Mouse (Mus musculus): ENCODE measurements at regions not wholly inside any gene's neighbourhood (a gene's known extent, or its start where the extent isn't known, plus 50 kb on each side); places are given as distances from the start of the nearest gene placed in this dataset.

- no peaks in the 10 kb centered on the region for H3K9me3 ChIP-seq (ENCODE audit: control insufficient read depth, low read length)
- WGBS, result 51% methylated on average over 9 of the region's 9 CpGs
- H3K27ac ChIP-seq (ENCODE audit: low read length), result no peak overlapping the region
- H3K4me1 ChIP-seq (ENCODE audit: control insufficient read depth, insufficient read depth, low read length), result no peaks in the 10 kb centered on the region
- no peak overlapping the region for H3K4me3 ChIP-seq (ENCODE audit: low read length)
- no peaks in the 10 kb centered on the region for H3K27me3 ChIP-seq (replicated peaks; ENCODE audit: control insufficient read depth, insufficient read depth, low read length)
- H3K9ac ChIP-seq (ENCODE audit: low read depth, low read length), result no peak overlapping the region
- no peak for ATAC-seq
- no peaks in the 10 kb centered on the region for H3K36me3 ChIP-seq (ENCODE audit: control insufficient read depth, insufficient read depth, low read length)
- H3K4me2 ChIP-seq (ENCODE audit: low read depth, low read length), result no peak overlapping the region
Observed at GRCm38 (mm10) chr12:65413034-65413700, 187.8 kb downstream of the Wdr20rt start.

- 59% methylated on average over 4 of the region's 4 CpGs for WGBS
Observed at GRCm38 (mm10) chr12:65414393-65414792, 189.1 kb downstream of the Wdr20rt start.

GRCm38 (mm10) chr12:65416909-65417308 lies 191.6 kb downstream of the Wdr20rt start:
- Histone ChIP-seq H3K36me3 (ENCODE audit: control insufficient read depth, insufficient read depth, low read length) (no peaks in the 10 kb centered on the region), H3K27me3 (replicated peaks; ENCODE audit: control insufficient read depth, insufficient read depth, low read length) (no peaks in the 10 kb centered on the region), H3K9me3 (ENCODE audit: control insufficient read depth, low read length) (no peaks in the 10 kb centered on the region), H3K27ac (ENCODE audit: low read length) (no peak overlapping the region), H3K9ac (ENCODE audit: low read depth, low read length) (no peak overlapping the region), H3K4me3 (ENCODE audit: low read length) (no peak overlapping the region), H3K4me2 (ENCODE audit: low read depth, low read length) (no peak overlapping the region), H3K4me1 (ENCODE audit: control insufficient read depth, insufficient read depth, low read length) (no peaks in the 10 kb centered on the region)
- peak; percentile 53 for ATAC-seq
- WGBS, result 57% methylated on average over 5 of the region's 5 CpGs

More at GRCm38 (mm10) chr12:65414393-65414792, 189.1 kb downstream of the Wdr20rt start:
- Histone ChIP-seq H3K9me3 (ENCODE audit: control insufficient read depth, low read length) (no peaks in the 10 kb centered on the region), H3K27ac (ENCODE audit: low read length) (no peak overlapping the region), H3K4me1 (ENCODE audit: control insufficient read depth, insufficient read depth, low read length) (no peaks in the 10 kb centered on the region), H3K36me3 (ENCODE audit: control insufficient read depth, insufficient read depth, low read length) (no peaks in the 10 kb centered on the region), H3K9ac (ENCODE audit: low read depth, low read length) (no peak overlapping the region), H3K4me3 (ENCODE audit: low read length) (no peak overlapping the region), H3K27me3 (replicated peaks; ENCODE audit: control insufficient read depth, insufficient read depth, low read length) (no peaks in the 10 kb centered on the region), H3K4me2 (ENCODE audit: low read depth, low read length) (no peak overlapping the region)
- no peak for ATAC-seq

- Histone ChIP-seq H3K27ac (ENCODE audit: low read length) (no peak overlapping the region), H3K36me3 (ENCODE audit: control insufficient read depth, insufficient read depth, low read length) (no peaks in the 10 kb centered on the region), H3K9ac (ENCODE audit: low read depth, low read length) (no peak overlapping the region), H3K27me3 (replicated peaks; ENCODE audit: control insufficient read depth, insufficient read depth, low read length) (no peaks in the 10 kb centered on the region), H3K4me1 (ENCODE audit: control insufficient read depth, insufficient read depth, low read length) (no peaks in the 10 kb centered on the region), H3K9me3 (ENCODE audit: control insufficient read depth, low read length) (no peaks in the 10 kb centered on the region), H3K4me3 (ENCODE audit: low read length) (no peak overlapping the region), H3K4me2 (ENCODE audit: low read depth, low read length) (no peak overlapping the region)
- no peak for ATAC-seq
- 64% methylated on average over 7 of the region's 7 CpGs for WGBS
Observed at GRCm38 (mm10) chr12:65420127-65420526, 194.8 kb downstream of the Wdr20rt start.

- no peak for ATAC-seq
- Histone ChIP-seq H3K4me3 (ENCODE audit: low read length) (no peak overlapping the region), H3K27ac (ENCODE audit: low read length) (no peak overlapping the region), H3K9me3 (ENCODE audit: control insufficient read depth, low read length) (no peaks in the 10 kb centered on the region), H3K4me1 (ENCODE audit: control insufficient read depth, insufficient read depth, low read length) (no peaks in the 10 kb centered on the region), H3K36me3 (ENCODE audit: control insufficient read depth, insufficient read depth, low read length) (no peaks in the 10 kb centered on the region), H3K4me2 (ENCODE audit: low read depth, low read length) (no peak overlapping the region), H3K27me3 (replicated peaks; ENCODE audit: control insufficient read depth, insufficient read depth, low read length) (no peaks in the 10 kb centered on the region), H3K9ac (ENCODE audit: low read depth, low read length) (no peak overlapping the region)
- 97% methylated on average over 2 of the region's 2 CpGs for WGBS
Observed at GRCm38 (mm10) chr12:65424506-65424905, 199.2 kb downstream of the Wdr20rt start.

- WGBS, result 95% methylated on average over 2 of the region's 2 CpGs
- H3K36me3 ChIP-seq (ENCODE audit: control insufficient read depth, insufficient read depth, low read length), result no peaks in the 10 kb centered on the region
- H3K9me3 ChIP-seq (ENCODE audit: control insufficient read depth, low read length), result no peaks in the 10 kb centered on the region
- no peak overlapping the region for H3K4me3 ChIP-seq (ENCODE audit: low read length)
- no peak overlapping the region for H3K27ac ChIP-seq (ENCODE audit: low read length)
- ATAC-seq, result no peak
- no peak overlapping the region for H3K9ac ChIP-seq (ENCODE audit: low read depth, low read length)
- no peak overlapping the region for H3K4me2 ChIP-seq (ENCODE audit: low read depth, low read length)
- H3K27me3 ChIP-seq (replicated peaks; ENCODE audit: control insufficient read depth, insufficient read depth, low read length), result no peaks in the 10 kb centered on the region
- H3K4me1 ChIP-seq (ENCODE audit: control insufficient read depth, insufficient read depth, low read length), result no peaks in the 10 kb centered on the region
Observed at GRCm38 (mm10) chr12:65425440-65425839, 200.1 kb downstream of the Wdr20rt start.

- Histone ChIP-seq H3K9ac (ENCODE audit: low read depth, low read length) (no peak overlapping the region), H3K4me2 (ENCODE audit: low read depth, low read length) (no peak overlapping the region)
- 86% methylated on average over 11 of the region's 11 CpGs for WGBS
Observed at GRCm38 (mm10) chr12:65426884-65427283, 201.6 kb downstream of the Wdr20rt start.

GRCm38 (mm10) chr12:65428214-65428981 lies 203.1 kb downstream of the Wdr20rt start:
- ATAC-seq, result no peak
- Histone ChIP-seq H3K4me3 (ENCODE audit: low read length) (no peak overlapping the region), H3K4me2 (ENCODE audit: low read depth, low read length) (no peak overlapping the region), H3K27me3 (replicated peaks; ENCODE audit: control insufficient read depth, insufficient read depth, low read length) (no peaks in the 10 kb centered on the region), H3K4me1 (ENCODE audit: control insufficient read depth, insufficient read depth, low read length) (no peaks in the 10 kb centered on the region), H3K9ac (ENCODE audit: low read depth, low read length) (no peak overlapping the region), H3K27ac (ENCODE audit: low read length) (no peak overlapping the region), H3K9me3 (ENCODE audit: control insufficient read depth, low read length) (no peaks in the 10 kb centered on the region), H3K36me3 (ENCODE audit: control insufficient read depth, insufficient read depth, low read length) (no peaks in the 10 kb centered on the region)
- 65% methylated on average over 23 of the region's 23 CpGs for WGBS

More at GRCm38 (mm10) chr12:65426884-65427283, 201.6 kb downstream of the Wdr20rt start:
- no peaks in the 10 kb centered on the region for H3K4me1 ChIP-seq (ENCODE audit: control insufficient read depth, insufficient read depth, low read length)
- no peak overlapping the region for H3K4me3 ChIP-seq (ENCODE audit: low read length)
- no peak overlapping the region for H3K27ac ChIP-seq (ENCODE audit: low read length)
- no peaks in the 10 kb centered on the region for H3K36me3 ChIP-seq (ENCODE audit: control insufficient read depth, insufficient read depth, low read length)
- H3K9me3 ChIP-seq (ENCODE audit: control insufficient read depth, low read length), result no peaks in the 10 kb centered on the region
- H3K27me3 ChIP-seq (replicated peaks; ENCODE audit: control insufficient read depth, insufficient read depth, low read length), result no peaks in the 10 kb centered on the region
- no peak for ATAC-seq

- Histone ChIP-seq H3K9ac (ENCODE audit: low read depth, low read length) (no peak overlapping the region), H3K27ac (ENCODE audit: low read length) (no peak overlapping the region), H3K36me3 (ENCODE audit: control insufficient read depth, insufficient read depth, low read length) (no peaks in the 10 kb centered on the region), H3K4me3 (ENCODE audit: low read length) (no peak overlapping the region), H3K4me1 (ENCODE audit: control insufficient read depth, insufficient read depth, low read length) (no peaks in the 10 kb centered on the region), H3K27me3 (replicated peaks; ENCODE audit: control insufficient read depth, insufficient read depth, low read length) (no peaks in the 10 kb centered on the region), H3K4me2 (ENCODE audit: low read depth, low read length) (no peak overlapping the region), H3K9me3 (ENCODE audit: control insufficient read depth, low read length) (no peaks in the 10 kb centered on the region)
- WGBS, result 79% methylated on average over 4 of the region's 4 CpGs
- no peak for ATAC-seq
Observed at GRCm38 (mm10) chr12:65450845-65451244, 225.5 kb downstream of the Wdr20rt start.
